Mouse (Mus musculus) ES-E14 (cell line): ENCODE measurements around the gene Olfr263.

Experiments used
- CHD2 ChIP-seq: IDR thresholded peaks from 2 replicates; pipeline ENCODE4 v1.6.1; 2014; ENCODE audit warnings: mild to moderate bottlenecking, low read depth, low read length, inconsistent platforms
- HCFC1 ChIP-seq: IDR thresholded peaks from 2 replicates; pipeline ENCODE4 v1.6.1; 2012; ENCODE audit warnings: low read length, inconsistent platforms, borderline replicate concordance; ENCODE audit not compliant: insufficient read depth
- ZC3H11A ChIP-seq: IDR thresholded peaks from 2 replicates; pipeline ENCODE4 v1.6.1; 2012; ENCODE audit warnings: low read depth, mild to moderate bottlenecking, inconsistent platforms, low read length, borderline replicate concordance

DNA sequence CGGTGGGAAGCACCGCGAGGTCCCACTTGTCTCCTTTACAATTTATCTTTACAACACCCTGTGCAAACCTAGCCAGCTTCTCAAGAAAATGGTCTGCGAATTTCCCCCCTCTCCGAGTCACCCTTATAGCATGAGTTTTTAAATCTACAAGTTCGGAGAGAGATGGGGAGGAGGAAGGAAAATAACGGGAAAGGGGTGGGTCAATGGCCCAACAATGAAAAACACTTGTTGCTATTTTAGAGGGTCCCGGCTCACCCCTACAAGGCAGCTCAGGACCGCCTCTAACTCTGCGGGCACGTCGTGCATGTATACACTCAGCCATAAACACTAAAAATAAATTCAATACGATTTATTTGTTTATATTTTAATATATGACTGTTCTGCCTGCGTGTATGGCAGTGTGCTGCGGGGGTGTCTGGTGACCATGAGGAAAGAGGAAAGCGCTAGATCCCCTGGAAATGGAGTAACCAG lies 30.6 kb downstream of the Olfr263 start:
- TF ChIP-seq ZC3H11A, result no peak
- TF ChIP-seq HCFC1, result no peak
- no peak for TF ChIP-seq CHD2
